Mouse (Mus musculus) MEL (cell line): Measurements from ENCODE around the gene Ift81. TPM values are rescaled to one million over a fixed set of nuclear protein-coding genes. Genes with fewer than 3 reads are reported as not detected.
A peak's percentile ranks its signal among the peaks of the same experiment; 100 is the strongest.

Source experiments
- DNase-seq: peaks from one replicate; pipeline ENCODE4 v3.0.0; 2011; ENCODE audit warnings: low read depth, low spot score
- H3K27ac ChIP-seq: 2 replicates; pipeline ENCODE4 v1.5.1; 2012; ENCODE audit warnings: low read depth, mild to moderate bottlenecking, control low read depth, low read length, moderate library complexity; ENCODE audit not compliant: control insufficient read depth
- H3K27me3 ChIP-seq, 2 experiments: fragments of 150-350 bp in 1 of 2; sonication (generic) in 1 of 2; 2 replicates each; pipeline ENCODE4 v1.6.1; 2012; ENCODE audit warnings: low read length in 2 of 2, mild to moderate bottlenecking in 2 of 2, improper control_type of control experiment in 1 of 2, moderate library complexity in 1 of 2; ENCODE audit not compliant: insufficient read depth in 2 of 2, control insufficient read depth in 1 of 2
- H3K36me3 ChIP-seq, 2 experiments: 2 replicates each; pipeline ENCODE4 v1.6.1; 2012 to 2014; ENCODE audit warnings: low read length in 2 of 2, improper control_type of control experiment in 1 of 2, inconsistent platforms in 1 of 2, mild to moderate bottlenecking in 1 of 2; ENCODE audit not compliant: insufficient read depth in 2 of 2, control insufficient read depth in 1 of 2
- H3K4me1 ChIP-seq, 2 experiments: fragments of 150-350 bp in 1 of 2; sonication (generic) in 1 of 2; 2 replicates each; pipeline ENCODE4 v1.6.1; 2012; ENCODE audit warnings: low read length in 2 of 2, improper control_type of control experiment in 1 of 2, mild to moderate bottlenecking in 1 of 2; ENCODE audit not compliant: insufficient read depth in 2 of 2, control insufficient read depth in 1 of 2
- H3K4me3 ChIP-seq, 2 experiments: fragments of 150-350 bp in 1 of 2; sonication (generic) in 1 of 2; 2 replicates each; pipeline ENCODE4 v1.5.1; 2012; ENCODE audit warnings: low read depth in 2 of 2, low read length in 2 of 2, mild to moderate bottlenecking in 2 of 2, moderate library complexity in 2 of 2, control low read depth in 1 of 2, improper control_type of control experiment in 1 of 2; ENCODE audit not compliant: control insufficient read depth in 1 of 2, insufficient read depth in 1 of 2
- H3K79me2 ChIP-seq: 2 replicates; pipeline ENCODE4 v1.6.1; 2012; ENCODE audit warnings: mild to moderate bottlenecking, low read length, moderate library complexity; ENCODE audit not compliant: control insufficient read depth, poor library complexity, insufficient read depth
- H3K9ac ChIP-seq: 2 replicates; pipeline ENCODE4 v1.6.1; 2012; ENCODE audit warnings: low read depth, mild to moderate bottlenecking, control low read depth, low read length, moderate library complexity; ENCODE audit not compliant: control insufficient read depth, poor library complexity, severe bottlenecking
- H3K9me3 ChIP-seq: fragments of 150-350 bp; sonication (generic); replicated peaks from 2 replicates; pipeline ENCODE4 v1.6.1; 2012; ENCODE audit warnings: mild to moderate bottlenecking, low read length, improper control_type of control experiment, moderate library complexity; ENCODE audit not compliant: insufficient read depth
- CHD1 ChIP-seq: IDR thresholded peaks from 2 replicates; pipeline ENCODE4 v1.6.1; 2012; ENCODE audit warnings: low read depth, mild to moderate bottlenecking, inconsistent platforms, low read length, improper control_type of control experiment
- CTCF ChIP-seq, 3 experiments: IDR thresholded peaks in 2 of 3; conservative IDR thresholded peaks in 1 of 3; 2 replicates each; pipeline ENCODE4 v1.5.1; 2011 to 2012; ENCODE audit warnings: low read length in 3 of 3, low read depth in 2 of 3, mild to moderate bottlenecking in 2 of 3, improper control_type of control experiment in 1 of 3, inconsistent platforms in 1 of 3, mixed read lengths in 1 of 3, moderate library complexity in 1 of 3; ENCODE audit not compliant: control insufficient read depth in 1 of 3, insufficient read depth in 1 of 3, poor library complexity in 1 of 3, severe bottlenecking in 1 of 3
- E2F4 ChIP-seq: IDR thresholded peaks from 2 replicates; pipeline ENCODE4 v1.6.1; 2011; ENCODE audit warnings: low read depth, low read length, improper control_type of control experiment, borderline replicate concordance
- ELF1 ChIP-seq: IDR thresholded peaks from 2 replicates; pipeline ENCODE4 v1.6.1; 2014; ENCODE audit warnings: low read depth, mild to moderate bottlenecking, inconsistent platforms, low read length, improper control_type of control experiment, moderate library complexity
- GABPA ChIP-seq: IDR thresholded peaks from 2 replicates; pipeline ENCODE4 v1.6.1; 2012; ENCODE audit warnings: low read depth, mild to moderate bottlenecking, inconsistent platforms, low read length, improper control_type of control experiment, moderate library complexity
- GATA1 ChIP-seq: IDR thresholded peaks from 2 replicates; pipeline ENCODE4 v1.6.1; 2011; ENCODE audit warnings: low read depth, low read length, improper control_type of control experiment
- HCFC1 ChIP-seq: IDR thresholded peaks from 2 replicates; pipeline ENCODE4 v1.6.1; 2012; ENCODE audit warnings: low read depth, mild to moderate bottlenecking, inconsistent platforms, low read length, improper control_type of control experiment, moderate library complexity
- JUND ChIP-seq: IDR thresholded peaks from 2 replicates; pipeline ENCODE4 v1.6.1; 2011; ENCODE audit warnings: low read depth, mild to moderate bottlenecking, improper control_type of control experiment, low read length
- KAT2A ChIP-seq: conservative IDR thresholded peaks from 2 replicates; pipeline ENCODE4 v1.6.1; 2012; ENCODE audit warnings: low read depth, low read length, improper control_type of control experiment, inconsistent platforms
- MAFK ChIP-seq: IDR thresholded peaks from 2 replicates; pipeline ENCODE4 v1.6.1; 2011; ENCODE audit warnings: low read depth, mild to moderate bottlenecking, low read length, improper control_type of control experiment, borderline replicate concordance
- MAX ChIP-seq: IDR thresholded peaks from 2 replicates; pipeline ENCODE4 v1.6.1; 2011; ENCODE audit warnings: low read length, improper control_type of control experiment
- MAZ ChIP-seq: IDR thresholded peaks from 2 replicates; pipeline ENCODE4 v1.6.1; 2012; ENCODE audit warnings: low read depth, mild to moderate bottlenecking, inconsistent platforms, low read length, improper control_type of control experiment
- MEF2A ChIP-seq: IDR thresholded peaks from 2 replicates; pipeline ENCODE4 v1.6.1; 2014; ENCODE audit warnings: low read depth, mild to moderate bottlenecking, inconsistent platforms, low read length, improper control_type of control experiment; ENCODE audit not compliant: poor library complexity, insufficient replicate concordance, severe bottlenecking; ENCODE audit errors: extremely low read depth
- MXI1 ChIP-seq: IDR thresholded peaks from 2 replicates; pipeline ENCODE4 v1.6.1; 2011; ENCODE audit warnings: mild to moderate bottlenecking, low read depth, low read length, improper control_type of control experiment
- MYB ChIP-seq: IDR thresholded peaks from 2 replicates; pipeline ENCODE4 v1.6.1; 2011; ENCODE audit warnings: mild to moderate bottlenecking, low read depth, low read length, improper control_type of control experiment
- NELFE ChIP-seq: IDR thresholded peaks from 2 replicates; pipeline ENCODE4 v1.6.1; 2011; ENCODE audit warnings: low read depth, low read length, improper control_type of control experiment
- NRF1 ChIP-seq: IDR thresholded peaks from 2 replicates; pipeline ENCODE4 v1.6.1; 2014; ENCODE audit warnings: low read depth, mild to moderate bottlenecking, inconsistent platforms, low read length, improper control_type of control experiment, moderate library complexity; ENCODE audit not compliant: poor library complexity, insufficient read depth, severe bottlenecking
- POLR2AphosphoS2 ChIP-seq: IDR thresholded peaks from 2 replicates; pipeline ENCODE4 v1.6.1; 2011; ENCODE audit warnings: low read length, improper control_type of control experiment
- RAD21 ChIP-seq: IDR thresholded peaks from 2 replicates; pipeline ENCODE4 v1.6.1; 2011; ENCODE audit warnings: mild to moderate bottlenecking, low read depth, low read length, improper control_type of control experiment
- SIN3A ChIP-seq: IDR thresholded peaks from 2 replicates; pipeline ENCODE4 v1.6.1; 2012; ENCODE audit warnings: low read length, improper control_type of control experiment, inconsistent platforms
- SMC3 ChIP-seq: IDR thresholded peaks from 2 replicates; pipeline ENCODE4 v1.6.1; 2011; ENCODE audit warnings: low read depth, low read length, improper control_type of control experiment
- TBP ChIP-seq: IDR thresholded peaks from 2 replicates; pipeline ENCODE4 v1.8.0; 2011; ENCODE audit warnings: low read depth, low read length, improper control_type of control experiment
- TCF12 ChIP-seq: IDR thresholded peaks from 2 replicates; pipeline ENCODE4 v1.6.1; 2014; ENCODE audit warnings: low read depth, mild to moderate bottlenecking, inconsistent platforms, low read length, improper control_type of control experiment, moderate library complexity
- UBTF ChIP-seq: IDR thresholded peaks from 2 replicates; pipeline ENCODE4 v1.6.1; 2012; ENCODE audit warnings: low read depth, mild to moderate bottlenecking, inconsistent platforms, low read length, improper control_type of control experiment, moderate library complexity, borderline replicate concordance; ENCODE audit not compliant: insufficient read depth
- USF1 ChIP-seq: IDR thresholded peaks from 2 replicates; pipeline ENCODE4 v1.6.1; 2014; ENCODE audit warnings: low read depth, mild to moderate bottlenecking, inconsistent platforms, low read length, improper control_type of control experiment, moderate library complexity
- USF2 ChIP-seq, 2 experiments: IDR thresholded peaks; 2 replicates each; pipeline ENCODE4 v1.6.1; 2011 to 2012; ENCODE audit warnings: improper control_type of control experiment in 2 of 2, low read length in 2 of 2, borderline replicate concordance in 1 of 2, inconsistent platforms in 1 of 2, low read depth in 1 of 2, mild to moderate bottlenecking in 1 of 2; ENCODE audit not compliant: insufficient read depth in 1 of 2
- ZKSCAN1 ChIP-seq: IDR thresholded peaks from 2 replicates; pipeline ENCODE4 v1.6.1; 2012; ENCODE audit warnings: low read depth, mild to moderate bottlenecking, inconsistent platforms, low read length, improper control_type of control experiment, moderate library complexity
- ZMIZ1 ChIP-seq: IDR thresholded peaks from 2 replicates; pipeline ENCODE4 v1.6.1; 2012; ENCODE audit warnings: low read depth, mild to moderate bottlenecking, inconsistent platforms, low read length, improper control_type of control experiment, moderate library complexity
- ZNF384 ChIP-seq: IDR thresholded peaks from 2 replicates; pipeline ENCODE4 v1.6.1; 2012; ENCODE audit warnings: low read depth, mild to moderate bottlenecking, inconsistent platforms, low read length, improper control_type of control experiment
- polyA plus RNA-seq, 2 experiments: library from polyadenylated mRNA; stranded (reverse) in 1 of 2; unstranded in 1 of 2; fragments of >175 nt in 1 of 2; fragments of >200 nt in 1 of 2; gene quantifications; 2 replicates each; pipeline versions ENCODE4 v1.2.1 to v1.2.4; 2012; ENCODE audit warnings: low replicate concordance in 2 of 2, low read depth in 1 of 2; ENCODE audit not compliant: insufficient read length in 2 of 2, insufficient read depth in 1 of 2, missing spikeins in 1 of 2
- total RNA-seq: library from RNA; depleted of rRNA; stranded (reverse); fragments of 300-350 nt; gene quantifications from 2 replicates; pipeline ENCODE4 v1.2.3, GENCODE M21; 2012

The Ift81 gene
- total and polyA plus RNA-seq, 3 experiments, result 1.5 to 1.9 TPM; not detected in 1

DNA sequence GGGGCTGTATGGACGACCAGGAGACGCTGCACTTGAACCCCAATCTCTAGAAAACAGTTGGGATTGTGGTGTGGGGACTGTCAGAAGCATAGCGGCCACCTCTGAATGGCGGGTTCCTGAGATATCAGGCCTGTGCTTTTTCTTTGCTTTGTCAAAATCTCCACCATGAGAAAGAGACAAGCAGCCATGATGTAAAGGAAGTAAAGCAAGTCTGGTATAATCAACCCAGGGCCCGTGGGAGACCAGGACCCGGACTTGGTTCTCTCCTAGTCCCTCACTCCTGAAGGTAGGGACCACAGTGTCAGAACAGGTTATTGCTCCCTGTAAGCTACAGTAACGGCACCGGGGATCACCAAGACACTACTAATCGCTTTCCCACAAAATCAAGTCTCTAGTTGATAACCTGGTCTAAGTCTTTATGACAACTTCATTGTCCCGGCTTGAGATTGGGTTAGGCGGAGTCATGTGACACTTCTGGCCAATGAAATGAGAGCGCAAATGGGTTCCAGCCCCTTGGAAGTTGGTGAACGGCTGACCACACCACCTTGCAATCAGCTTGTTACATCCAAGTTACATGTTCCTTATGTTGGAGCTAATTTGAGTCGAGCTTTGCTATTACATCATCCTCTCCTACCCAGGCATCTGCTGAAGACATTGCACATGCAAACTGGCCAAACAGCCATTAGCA, 11.4 kb upstream of the Ift81 start (continued):
- 0 out of 2 replicates have a peak, but pooled peaks have one; percentile 6 for TF ChIP-seq MEF2A
- peak; percentile 30; the same call in 1 of the 2 replicates for TF ChIP-seq MAZ
- TF ChIP-seq CHD1, result peak; percentile 64; the same call in 1 of the 2 replicates
- TF ChIP-seq ZMIZ1, result peak; percentile 86; the same call in 1 of the 2 replicates
- no peak; the same call in 1 of the 2 replicates for TF ChIP-seq TCF12
- no peak for TF ChIP-seq E2F4
- TF ChIP-seq NELFE, result no peak
- TF ChIP-seq MAX, result peak; percentile 66; the same call in 1 of the 2 replicates
- peak; percentile 97 for TF ChIP-seq USF1
- TF ChIP-seq MYB, result no peak
- TF ChIP-seq RAD21, result no peak
- TF ChIP-seq USF2 (IDR thresholded peaks at IDR 0.05; ENCODE audit: borderline replicate concordance in 1 of 2, insufficient read depth in 1 of 2, low read depth in 1 of 2, low read length in 2 of 2), result peak; percentile 64 to 86; a peak in 3 of 4 replicates

DNA sequence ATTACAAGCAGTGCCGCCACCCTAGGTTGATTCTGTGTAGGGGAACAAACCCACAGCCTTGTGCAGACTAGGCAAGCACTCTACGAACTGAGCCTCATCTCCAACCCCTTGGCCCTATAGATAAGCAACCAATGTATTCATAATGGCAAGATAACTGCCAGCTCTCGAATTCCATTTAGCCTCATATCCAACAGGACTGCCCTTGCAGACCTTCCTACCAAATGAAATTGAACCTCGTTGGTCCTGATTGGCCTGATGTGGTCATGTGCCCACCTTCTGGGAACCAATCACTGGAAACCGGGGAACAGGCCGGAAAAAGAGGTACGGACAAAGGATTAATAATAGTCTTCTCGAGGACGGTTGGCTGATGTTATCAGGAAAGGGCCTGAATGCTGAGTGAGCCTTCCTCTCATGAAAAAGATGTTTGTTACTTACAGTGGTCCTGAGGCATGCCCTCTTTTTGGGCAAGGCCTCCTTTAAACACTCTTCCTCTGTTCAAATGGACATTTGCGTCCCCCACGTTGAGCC, 10.7 kb upstream of the Ift81 start:
- Histone ChIP-seq H3K4me3 (peak overlapping the region; percentile 64 to 69), H3K9ac (peak overlapping the region; percentile 77), H3K9me3 (no peaks in the 10 kb centered on the region), H3K4me1 (peaks cover 10 to 38% of the 10 kb centered on the region in 2 experiments), H3K27ac (peak overlapping the region; percentile 99), H3K79me2 (peaks cover 2% of the 10 kb centered on the region; the same call in 1 of the 2 replicates), H3K27me3 (no peaks in the 10 kb centered on the region), H3K36me3 (peaks cover 0 to 17% of the 10 kb centered on the region in 2 experiments; a peak in 2 of 4 replicates)
- DNase-seq, result peak; percentile 98
- TF ChIP-seq CHD1 (0 out of 2 replicates have a peak, but pooled peaks have one; percentile 67), ELF1 (peak; percentile 83), TBP (peak; percentile 97), MAZ (no peak), MEF2A (peak; percentile 52; the same call in 1 of the 2 replicates), HCFC1 (peak; percentile 62; the same call in 1 of the 2 replicates), ZNF384 (no peak), USF1 (peak; percentile 100), GABPA (no peak), ZKSCAN1 (no peak), JUND (no peak), USF2 (IDR thresholded peaks at IDR 0.05; ENCODE audit: borderline replicate concordance in 1 of 2, insufficient read depth in 1 of 2, low read depth in 1 of 2, low read length in 2 of 2) (peak; percentile 94 to 98), KAT2A (peak; percentile 32; the same call in 1 of the 2 replicates), MAFK (0 out of 2 replicates have a peak, but pooled peaks have one; percentile 46), MXI1 (peak; percentile 61; the same call in 1 of the 2 replicates), MYB (peak; percentile 47; the same call in 1 of the 2 replicates), GATA1 (peak; percentile 75), CTCF (IDR thresholded peaks at IDR 0.05 in 2 of 3, conservative IDR thresholded peaks at IDR 0.05 in 1 of 3; ENCODE audit: control insufficient read depth in 1 of 3, insufficient read depth in 1 of 3, low read depth in 2 of 3, low read length in 3 of 3, poor library complexity in 1 of 3, severe bottlenecking in 1 of 3) (no peak), MAX (peak; percentile 98), POLR2AphosphoS2 (peak; percentile 66; the same call in 1 of the 2 replicates), RAD21 (no peak), NRF1 (0 out of 2 replicates have a peak, but pooled peaks have one; percentile 11), SIN3A (peak; percentile 49; the same call in 1 of the 2 replicates), SMC3 (no peak), UBTF (0 out of 2 replicates have a peak, but pooled peaks have one; percentile 67)
